Mouse (Mus musculus): ENCODE results near the gene Olfr172. TPM values are rescaled to one million over a fixed set of nuclear protein-coding genes. Genes with fewer than 3 reads are reported as not detected.

Gene Olfr172
- polyA plus RNA-seq (2014; fragmentation: Nextera tagmentation; extraction: Ambion mirVana), result not detected in 2 replicates

- Histone ChIP-seq H3K9me3 (ENCODE audit: control insufficient read depth, low read length) (no peaks in the 10 kb centered on the region), H3K4me2 (replicated peaks; ENCODE audit: low read depth, low read length) (no peak within 1 kb of the TSS), H3K9ac (ENCODE audit: low read depth, low read length) (no peak within 1 kb of the TSS), H3K27ac (ENCODE audit: low read depth, low read length) (no peak within 1 kb of the TSS), H3K36me3 (ENCODE audit: control insufficient read depth, insufficient read depth, low read length) (no peaks in the 10 kb centered on the region), H3K4me3 (ENCODE audit: low read length) (no peak within 1 kb of the TSS), H3K27me3 (ENCODE audit: control insufficient read depth, insufficient read depth, low read length) (no peaks in the 10 kb centered on the region), H3K4me1 (ENCODE audit: control insufficient read depth, insufficient read depth, low read length) (no peaks in the 10 kb centered on the region)
- ATAC-seq (ENCODE audit: low FRiP score, low TSS enrichment), result no peak
- 76% methylated on average over 1 of the region's 1 CpGs for WGBS
Measured at GRCm38 (mm10) chr16:58763076-58763475, at the start of gene Olfr172. TSS of gene Olfr172 (minus strand) at chr16:58763176.

- WGBS, result 81% methylated on average over 2 of the region's 2 CpGs
- no peak within 1 kb of the TSS for H3K4me2 ChIP-seq (replicated peaks; ENCODE audit: low read depth, low read length)
- H3K9ac ChIP-seq (ENCODE audit: low read depth, low read length), result no peak within 1 kb of the TSS
- H3K27me3 ChIP-seq (ENCODE audit: control insufficient read depth, insufficient read depth, low read length), result no peaks in the 10 kb centered on the region
- no peak within 1 kb of the TSS for H3K4me3 ChIP-seq (ENCODE audit: low read length)
- no peak for ATAC-seq (ENCODE audit: low FRiP score, low TSS enrichment)
- no peaks in the 10 kb centered on the region for H3K4me1 ChIP-seq (ENCODE audit: control insufficient read depth, insufficient read depth, low read length)
- H3K27ac ChIP-seq (ENCODE audit: low read depth, low read length), result no peak within 1 kb of the TSS
- H3K36me3 ChIP-seq (ENCODE audit: control insufficient read depth, insufficient read depth, low read length), result no peaks in the 10 kb centered on the region
- no peaks in the 10 kb centered on the region for H3K9me3 ChIP-seq (ENCODE audit: control insufficient read depth, low read length)
Measured at GRCm38 (mm10) chr16:58800168-58800567, 37.2 kb upstream of the Olfr172 start, which contains the start of gene Olfr173. TSS of gene Olfr173 (minus strand) at chr16:58800268.

GRCm38 (mm10) chr16:58756191-58756590 is 6.8 kb downstream of the Olfr172 start:
- ATAC-seq (ENCODE audit: low FRiP score, low TSS enrichment), result no peak
- Histone ChIP-seq H3K27me3 (ENCODE audit: control insufficient read depth, insufficient read depth, low read length) (no peaks in the 10 kb centered on the region), H3K4me2 (replicated peaks; ENCODE audit: low read depth, low read length) (no peak overlapping the region), H3K27ac (ENCODE audit: low read depth, low read length) (no peak overlapping the region), H3K4me1 (ENCODE audit: control insufficient read depth, insufficient read depth, low read length) (no peaks in the 10 kb centered on the region), H3K4me3 (ENCODE audit: low read length) (no peak overlapping the region), H3K36me3 (ENCODE audit: control insufficient read depth, insufficient read depth, low read length) (no peaks in the 10 kb centered on the region), H3K9me3 (ENCODE audit: control insufficient read depth, low read length) (no peaks in the 10 kb centered on the region), H3K9ac (ENCODE audit: low read depth, low read length) (no peak overlapping the region)

DNA sequence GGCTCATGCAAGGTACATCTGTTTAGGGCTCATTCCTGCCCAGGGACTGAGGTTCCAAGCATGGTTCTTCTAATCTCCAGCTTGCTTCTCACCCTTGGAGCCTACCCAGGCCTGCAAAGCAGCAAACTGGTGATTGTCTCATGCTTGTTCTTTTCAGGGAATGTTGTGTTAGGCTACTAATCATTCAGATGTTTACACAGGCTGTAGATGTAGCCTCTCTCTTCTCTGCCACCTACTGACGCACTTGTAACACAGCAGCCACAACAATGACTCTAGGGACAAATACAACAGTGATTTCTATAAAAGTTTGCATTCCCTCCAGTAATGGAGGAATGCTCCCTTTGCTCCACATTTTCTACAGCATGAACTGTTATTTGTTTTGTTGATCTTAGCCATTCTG is 11.7 kb downstream of the Olfr172 start:
- Histone ChIP-seq H3K9me3 (ENCODE audit: control insufficient read depth, low read length) (no peaks in the 10 kb centered on the region), H3K4me2 (replicated peaks; ENCODE audit: low read depth, low read length) (no peak overlapping the region), H3K27me3 (ENCODE audit: control insufficient read depth, insufficient read depth, low read length) (no peaks in the 10 kb centered on the region), H3K36me3 (ENCODE audit: control insufficient read depth, insufficient read depth, low read length) (no peaks in the 10 kb centered on the region), H3K4me3 (ENCODE audit: low read length) (no peak overlapping the region), H3K27ac (ENCODE audit: low read depth, low read length) (no peak overlapping the region), H3K9ac (ENCODE audit: low read depth, low read length) (no peak overlapping the region), H3K4me1 (ENCODE audit: control insufficient read depth, insufficient read depth, low read length) (no peaks in the 10 kb centered on the region)
- no peak for ATAC-seq (ENCODE audit: low FRiP score, low TSS enrichment)
- 36% methylated on average over 1 of the region's 1 CpGs for WGBS

DNA sequence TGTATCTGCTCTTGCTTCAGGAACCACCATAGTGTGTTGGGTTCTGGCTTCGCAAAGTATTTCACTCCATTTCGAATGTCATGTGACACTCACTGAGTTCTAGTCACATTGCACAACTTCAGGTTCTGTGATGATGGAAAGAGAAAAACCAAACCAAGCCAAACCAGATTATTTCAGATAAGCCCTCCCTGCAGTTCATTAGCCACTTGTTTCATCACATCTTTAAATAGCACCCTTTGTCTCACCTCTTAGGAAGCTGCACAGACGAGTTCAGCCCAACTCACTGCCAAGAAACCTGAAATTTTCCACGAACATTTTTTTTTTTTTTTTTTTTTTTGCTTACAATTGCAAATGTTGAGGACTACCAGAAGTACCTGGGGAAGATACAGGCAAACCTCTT is 16.3 kb downstream of the Olfr172 start:
- H3K4me1 ChIP-seq (ENCODE audit: control insufficient read depth, insufficient read depth, low read length), result no peaks in the 10 kb centered on the region
- H3K27ac ChIP-seq (ENCODE audit: low read depth, low read length), result no peak overlapping the region
- no peak overlapping the region for H3K4me3 ChIP-seq (ENCODE audit: low read length)
- H3K36me3 ChIP-seq (ENCODE audit: control insufficient read depth, insufficient read depth, low read length), result no peaks in the 10 kb centered on the region
- H3K9ac ChIP-seq (ENCODE audit: low read depth, low read length), result no peak overlapping the region
- no peaks in the 10 kb centered on the region for H3K9me3 ChIP-seq (ENCODE audit: control insufficient read depth, low read length)
- WGBS, result 71% methylated on average over 4 of the region's 4 CpGs
- H3K27me3 ChIP-seq (ENCODE audit: control insufficient read depth, insufficient read depth, low read length), result no peaks in the 10 kb centered on the region
- no peak overlapping the region for H3K4me2 ChIP-seq (replicated peaks; ENCODE audit: low read depth, low read length)
- ATAC-seq (ENCODE audit: low FRiP score, low TSS enrichment), result no peak

DNA sequence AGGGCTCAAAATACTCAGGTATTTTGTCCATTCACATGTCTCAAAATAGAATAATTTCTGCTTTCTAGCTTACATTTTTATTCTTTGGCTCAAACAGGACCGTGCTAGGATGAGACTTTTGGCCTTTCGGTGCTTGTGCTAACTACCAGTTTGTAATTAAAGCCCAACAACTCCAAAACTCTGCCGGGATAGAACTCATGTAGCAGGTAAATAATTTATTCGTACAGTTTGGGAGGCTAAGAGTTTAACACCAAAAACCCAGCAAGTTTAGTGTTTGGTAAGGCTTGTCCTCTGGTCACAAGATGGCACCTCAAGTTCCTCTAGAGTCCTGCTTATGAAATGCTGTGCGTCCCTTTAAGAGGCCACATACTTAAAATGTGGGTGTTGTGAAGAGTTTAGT is 22.2 kb downstream of the Olfr172 start:
- no peak overlapping the region for H3K4me3 ChIP-seq (ENCODE audit: low read length)
- 90% methylated on average over 5 of the region's 5 CpGs for WGBS
- H3K36me3 ChIP-seq (ENCODE audit: control insufficient read depth, insufficient read depth, low read length), result peaks cover 1% of the 10 kb centered on the region; the same call in 1 of the 2 replicates
- H3K4me2 ChIP-seq (replicated peaks; ENCODE audit: low read depth, low read length), result no peak overlapping the region
- no peak for ATAC-seq (ENCODE audit: low FRiP score, low TSS enrichment)
- no peaks in the 10 kb centered on the region for H3K9me3 ChIP-seq (ENCODE audit: control insufficient read depth, low read length)
- no peaks in the 10 kb centered on the region for H3K4me1 ChIP-seq (ENCODE audit: control insufficient read depth, insufficient read depth, low read length)
- H3K27me3 ChIP-seq (ENCODE audit: control insufficient read depth, insufficient read depth, low read length), result no peaks in the 10 kb centered on the region
- H3K9ac ChIP-seq (ENCODE audit: low read depth, low read length), result no peak overlapping the region
- no peak overlapping the region for H3K27ac ChIP-seq (ENCODE audit: low read depth, low read length)

DNA sequence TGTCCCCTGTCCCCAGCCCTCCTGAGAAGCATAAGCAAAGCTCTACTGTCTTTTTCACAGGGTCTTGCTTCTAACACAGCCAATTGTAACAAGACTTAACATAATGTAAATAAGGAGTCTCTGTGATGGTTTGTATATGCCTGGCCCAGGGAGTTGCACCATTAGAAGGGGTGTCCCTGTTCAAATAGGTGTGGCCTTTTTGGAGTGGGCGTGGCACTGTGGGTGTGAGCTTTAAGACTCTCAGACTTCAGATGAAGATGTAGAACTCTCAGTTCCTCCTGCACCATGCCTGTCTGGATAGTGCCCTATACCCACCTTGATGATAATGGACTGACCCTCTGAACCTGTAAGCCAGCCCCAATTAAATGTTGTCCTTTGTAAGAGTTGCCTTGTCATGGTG is 24.2 kb downstream of the Olfr172 start:
- Histone ChIP-seq H3K27ac (ENCODE audit: low read depth, low read length) (no peak overlapping the region), H3K4me3 (ENCODE audit: low read length) (no peak overlapping the region), H3K9me3 (ENCODE audit: control insufficient read depth, low read length) (no peaks in the 10 kb centered on the region), H3K4me1 (ENCODE audit: control insufficient read depth, insufficient read depth, low read length) (no peaks in the 10 kb centered on the region), H3K9ac (ENCODE audit: low read depth, low read length) (no peak overlapping the region), H3K27me3 (ENCODE audit: control insufficient read depth, insufficient read depth, low read length) (no peaks in the 10 kb centered on the region), H3K36me3 (ENCODE audit: control insufficient read depth, insufficient read depth, low read length) (peaks cover 13% of the 10 kb centered on the region; the same call in 1 of the 2 replicates), H3K4me2 (replicated peaks; ENCODE audit: low read depth, low read length) (no peak overlapping the region)
- ATAC-seq (ENCODE audit: low FRiP score, low TSS enrichment), result no peak
- WGBS, result 88% methylated on average over 1 of the region's 1 CpGs

DNA sequence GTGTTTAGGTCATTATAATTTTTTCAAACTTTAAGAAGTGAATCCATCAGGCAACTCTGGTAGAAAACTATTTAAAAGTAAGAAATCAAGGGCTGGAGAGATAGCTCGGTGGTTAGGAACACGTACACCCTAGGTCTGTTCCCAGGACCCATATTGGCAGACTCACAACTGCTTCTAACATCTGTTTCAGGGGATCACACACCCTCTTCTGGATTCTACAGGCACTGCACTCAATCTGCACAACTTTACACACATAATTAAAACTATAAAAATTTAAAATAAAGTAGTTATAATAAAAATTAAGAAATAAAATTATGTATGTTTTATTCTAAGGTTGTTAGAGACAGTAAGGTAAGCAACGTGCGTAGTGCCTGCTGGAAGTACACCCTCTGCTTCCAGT is 24.8 kb downstream of the Olfr172 start:
- no peaks in the 10 kb centered on the region for H3K27me3 ChIP-seq (ENCODE audit: control insufficient read depth, insufficient read depth, low read length)
- H3K4me3 ChIP-seq (ENCODE audit: low read length), result no peak overlapping the region
- H3K9me3 ChIP-seq (ENCODE audit: control insufficient read depth, low read length), result no peaks in the 10 kb centered on the region
- H3K9ac ChIP-seq (ENCODE audit: low read depth, low read length), result no peak overlapping the region
- H3K4me1 ChIP-seq (ENCODE audit: control insufficient read depth, insufficient read depth, low read length), result no peaks in the 10 kb centered on the region
- H3K4me2 ChIP-seq (replicated peaks; ENCODE audit: low read depth, low read length), result no peak overlapping the region
- no peak for ATAC-seq (ENCODE audit: low FRiP score, low TSS enrichment)
- H3K36me3 ChIP-seq (ENCODE audit: control insufficient read depth, insufficient read depth, low read length), result peaks cover 18% of the 10 kb centered on the region; the same call in 1 of the 2 replicates
- WGBS, result 83% methylated on average over 4 of the region's 4 CpGs
- H3K27ac ChIP-seq (ENCODE audit: low read depth, low read length), result no peak overlapping the region

- peak; percentile 93 for ATAC-seq (ENCODE audit: low FRiP score, low TSS enrichment)
- 2% methylated on average over 29 of the region's 31 CpGs for WGBS
Measured at GRCm38 (mm10) chr16:58728176-58728671, 34.8 kb downstream of the Olfr172 start.

More at GRCm38 (mm10) chr16:58728176-58728671, 34.8 kb downstream of the Olfr172 start:
- peak overlapping the region; percentile 47 for H3K4me3 ChIP-seq (ENCODE audit: low read length)
- H3K4me2 ChIP-seq (replicated peaks; ENCODE audit: low read depth, low read length), result peak overlapping the region; percentile 50
- H3K36me3 ChIP-seq (ENCODE audit: control insufficient read depth, insufficient read depth, low read length), result peaks cover 28% of the 10 kb centered on the region
- peak overlapping the region; percentile 72 for H3K27ac ChIP-seq (ENCODE audit: low read depth, low read length)
- H3K4me1 ChIP-seq (ENCODE audit: control insufficient read depth, insufficient read depth, low read length), result no peaks in the 10 kb centered on the region
- H3K27me3 ChIP-seq (ENCODE audit: control insufficient read depth, insufficient read depth, low read length), result no peaks in the 10 kb centered on the region
- H3K9me3 ChIP-seq (ENCODE audit: control insufficient read depth, low read length), result no peaks in the 10 kb centered on the region
- peak overlapping the region; percentile 62 for H3K9ac ChIP-seq (ENCODE audit: low read depth, low read length)

Data from kidney, embryonic 14.5 days (tissue).